Mouse (Mus musculus): ENCODE measurements around the gene Olfr259.

Gene Olfr259

DNA sequence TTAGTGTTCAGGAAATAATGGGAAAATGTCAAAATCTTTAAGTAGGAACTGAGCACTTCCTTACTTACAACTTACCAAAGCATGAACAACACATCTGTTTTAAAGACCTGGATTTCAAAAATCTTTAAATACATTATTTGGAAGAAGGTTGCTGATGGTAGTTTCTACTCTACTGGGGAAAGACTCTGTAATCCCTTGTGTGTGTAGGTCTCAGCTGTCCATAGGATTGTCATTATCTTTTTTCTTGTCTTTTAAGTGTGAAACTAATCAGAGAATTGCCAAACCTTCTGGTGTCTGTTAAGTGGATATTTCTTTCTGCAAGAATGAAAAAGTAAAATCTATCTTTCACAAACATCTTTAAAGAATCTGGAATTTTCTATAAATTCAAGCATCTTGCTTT, at the start of gene Olfr259:
Gene Olfr259, minus strand, starts transcription at position 101 of the 400 bp plus-strand sequence.
- no peak for TF ChIP-seq GATA4 (IDR thresholded peaks at IDR 0.05; ENCODE audit: insufficient replicate concordance, low read length)

DNA sequence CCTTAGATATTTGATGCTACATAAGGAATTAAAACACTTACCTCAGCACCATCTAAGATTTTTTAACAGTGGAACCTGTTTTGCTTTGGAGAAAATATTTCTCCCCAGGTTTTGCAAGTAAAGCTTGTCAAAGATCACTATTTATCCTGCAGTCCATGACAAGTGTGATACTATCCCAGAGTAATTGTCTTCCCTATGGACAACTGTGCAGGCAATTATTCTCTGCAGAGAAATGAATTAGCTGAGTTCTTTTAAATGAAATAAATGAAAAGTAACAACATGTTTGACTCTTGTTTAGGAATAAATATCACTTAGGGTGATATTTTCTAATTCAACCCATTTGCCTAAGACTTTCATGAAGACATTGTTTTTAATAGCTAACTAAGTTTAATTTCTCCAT, 38.2 kb upstream of the Olfr259 start, which contains the start of gene Olfr1111:
Gene Olfr1111, minus strand, starts transcription at position 101 of the 400 bp plus-strand sequence.
- no peak for TF ChIP-seq GATA4 (IDR thresholded peaks at IDR 0.05; ENCODE audit: insufficient replicate concordance, low read length)

DNA sequence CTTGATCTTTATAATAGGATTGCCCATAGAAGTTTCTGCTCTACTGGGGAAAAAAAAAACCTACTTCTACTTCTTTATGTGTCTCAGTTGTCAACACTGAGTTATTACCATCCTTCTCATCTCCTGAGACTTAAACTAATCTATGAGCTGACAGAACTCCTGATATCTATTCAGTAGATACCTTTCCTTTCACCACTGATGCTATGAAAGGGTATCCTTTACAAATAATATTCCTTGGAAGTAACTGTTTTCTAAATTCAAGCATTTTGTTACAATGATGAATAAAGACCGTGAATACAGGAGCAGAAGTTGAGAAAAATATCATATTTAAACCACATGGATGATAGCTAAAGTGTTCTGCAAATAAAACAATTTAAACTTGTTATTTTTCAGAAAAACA, 25.8 kb upstream of the Olfr259 start, which contains the start of gene Olfr1110:
Gene Olfr1110, minus strand, starts transcription at position 101 of the 400 bp plus-strand sequence.
- TF ChIP-seq GATA4 (IDR thresholded peaks at IDR 0.05; ENCODE audit: insufficient replicate concordance, low read length) = no peak

DNA sequence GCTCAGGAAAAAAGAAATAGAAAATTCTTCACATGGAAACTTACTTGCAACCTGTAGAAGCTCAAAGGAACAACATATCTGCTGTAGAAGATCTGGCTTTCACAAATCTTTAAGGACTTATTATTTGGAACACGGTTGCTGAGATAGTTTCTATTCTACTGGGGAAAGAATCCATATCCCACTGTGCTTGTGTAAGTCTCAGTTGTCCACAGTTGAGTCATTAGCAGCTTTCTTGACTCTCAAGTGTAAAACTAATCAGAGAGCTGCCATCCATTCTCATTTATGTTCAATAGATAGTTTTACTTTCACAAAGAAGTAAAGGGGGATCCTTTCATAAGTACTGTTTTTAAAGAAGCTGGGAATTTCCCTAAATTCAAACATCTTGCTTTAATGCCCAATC, 18.5 kb downstream of the Olfr259 start, which contains the start of gene Olfr1109:
Gene Olfr1109, minus strand, starts transcription at position 101 of the 400 bp plus-strand sequence.
- TF ChIP-seq GATA4 (IDR thresholded peaks at IDR 0.05; ENCODE audit: insufficient replicate concordance, low read length) = no peak

DNA sequence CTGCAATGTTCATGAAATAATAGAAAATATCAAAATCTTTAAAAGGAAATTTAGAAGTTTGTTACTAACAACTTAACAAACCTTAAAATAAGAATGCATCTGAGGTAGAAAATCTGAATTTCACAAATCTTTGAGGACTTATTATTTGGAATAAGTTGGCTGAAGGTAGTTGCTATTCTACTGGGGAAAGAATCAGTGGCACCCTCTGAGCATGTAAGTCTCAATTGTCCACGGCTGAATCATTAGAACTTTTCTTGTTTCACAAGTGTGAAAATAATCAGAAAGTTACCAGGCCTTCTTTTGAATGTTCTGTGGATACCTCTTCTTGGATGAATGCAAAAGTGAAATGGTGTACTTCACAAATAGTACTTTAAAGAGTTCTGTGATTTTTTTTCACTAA, 38.6 kb downstream of the Olfr259 start, which contains the start of gene Olfr1107:
Gene Olfr1107, minus strand, starts transcription at position 101 of the 400 bp plus-strand sequence.
- no peak for TF ChIP-seq GATA4 (IDR thresholded peaks at IDR 0.05; ENCODE audit: insufficient replicate concordance, low read length)

Measured in liver, adult (tissue).